Mouse (Mus musculus) erythroblast, adult 5-6 weeks (primary cell): ENCODE results near the gene Exoc2. TPM values are rescaled to one million over a fixed set of nuclear protein-coding genes. Genes with fewer than 3 reads are reported as not detected.

Experiments
- ATAC-seq: replicated peaks from 2 replicates; pipeline ENCODE4 v1.8.0; 2016; ENCODE audit warnings: moderate number of reproducible peaks, mild to moderate bottlenecking, moderate TSS enrichment, inconsistent platforms; ENCODE audit not compliant: poor library complexity, low FRiP score, severe bottlenecking
- total RNA-seq, 2 experiments: library from RNA; stranded (forward) in 1 of 2; stranded (reverse) in 1 of 2; fragments of 150-400 nt in 1 of 2; fragments of 200-764, 138-1000 nt in 1 of 2; gene quantifications; 2 replicates each; pipeline versions ENCODE4 v1.2.3 to v1.2.4; 2015 to 2017; ENCODE audit warnings: low replicate concordance in 2 of 2

Exoc2 gene
- total RNA-seq, 2 experiments from 2014 or later = 29.7 to 40.2 TPM

GRCm38 (mm10) chr13:30836342-30836741 lies 137.6 kb downstream of the Exoc2 start:
- ATAC-seq = no peak

DNA sequence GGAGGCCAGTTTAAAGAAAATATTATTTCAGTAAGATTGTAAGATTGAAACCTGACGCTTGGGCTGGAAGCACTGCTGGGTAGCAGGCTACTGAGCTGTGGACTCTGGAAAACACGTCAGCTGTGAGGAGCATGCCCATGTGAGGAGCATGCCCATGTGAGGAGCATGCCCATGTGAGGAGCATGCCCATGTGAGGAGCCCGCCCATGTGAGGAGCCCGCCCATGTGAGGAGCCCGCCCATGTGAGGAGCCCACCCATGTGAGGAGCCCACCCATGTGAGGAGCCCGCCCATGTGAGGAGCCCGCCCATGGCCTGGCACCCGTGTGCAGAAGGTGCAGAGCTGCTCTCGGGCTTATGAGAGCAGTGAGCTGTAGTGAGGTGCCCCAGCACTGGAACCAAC lies 139.0 kb downstream of the Exoc2 start:
- no peak for ATAC-seq

GRCm38 (mm10) chr13:30834349-30834748 lies 139.5 kb downstream of the Exoc2 start:
- no peak for ATAC-seq

- no peak for ATAC-seq
These were observed 140.3 kb downstream of the Exoc2 start for GRCm38 (mm10) chr13:30833476-30834149.

DNA sequence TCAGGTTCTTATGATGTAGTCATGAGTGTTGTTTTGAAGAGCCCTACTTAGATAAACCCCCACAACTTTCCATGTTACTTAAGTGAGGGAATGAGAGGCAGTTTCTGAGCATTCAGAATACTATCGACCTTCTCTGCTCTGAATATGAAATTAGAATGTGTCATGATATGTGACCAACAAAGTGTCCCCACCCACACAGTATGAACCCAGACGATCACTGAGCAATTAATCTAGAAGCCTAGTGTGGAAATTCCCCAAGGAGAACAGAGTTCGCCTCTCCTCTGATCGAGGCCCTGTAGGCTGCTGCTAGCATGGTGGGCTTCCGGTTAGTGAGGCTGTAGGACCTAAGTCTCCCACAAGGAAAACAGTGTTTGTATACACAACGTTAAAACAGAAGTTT lies 142.5 kb downstream of the Exoc2 start:
- ATAC-seq = no peak

DNA sequence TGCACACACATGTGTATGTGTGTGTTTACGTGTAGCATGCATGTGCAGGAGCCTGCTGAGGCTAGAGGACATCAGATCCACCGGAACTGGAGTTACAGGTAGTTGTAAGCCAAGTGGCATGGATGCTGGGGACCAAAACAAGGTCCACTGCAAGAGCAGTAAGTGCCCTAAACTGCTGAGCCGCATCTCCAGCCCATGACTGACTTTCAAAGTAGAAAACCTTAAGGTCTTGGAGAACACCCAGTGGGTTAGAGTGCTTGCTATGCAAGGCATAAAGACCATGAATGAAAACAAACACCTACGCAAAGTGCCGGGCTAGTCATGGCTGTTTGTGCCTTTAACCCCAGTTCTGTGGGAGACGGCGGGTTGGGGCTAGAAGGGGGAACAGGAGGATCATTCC lies 147.4 kb downstream of the Exoc2 start:
- ATAC-seq = no peak

DNA sequence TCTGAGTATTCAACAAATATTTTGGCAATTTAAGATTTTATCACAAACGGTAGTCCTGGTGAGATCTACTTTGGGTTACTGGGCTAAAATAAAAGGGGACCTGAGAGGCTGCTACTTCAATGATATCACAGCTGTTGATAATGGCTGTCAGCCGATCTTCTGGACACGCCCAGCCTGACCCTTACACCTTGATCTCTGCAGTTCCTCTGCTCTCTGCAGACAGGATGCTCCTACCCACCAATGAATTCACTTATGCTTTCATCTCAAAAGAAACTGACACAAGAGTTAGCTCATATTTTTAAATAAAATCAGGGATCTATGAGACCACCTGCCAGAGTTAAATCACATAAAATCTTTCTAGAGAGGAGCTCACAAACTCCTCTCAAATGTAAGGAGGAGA lies 149.0 kb downstream of the Exoc2 start:
- no peak for ATAC-seq

DNA sequence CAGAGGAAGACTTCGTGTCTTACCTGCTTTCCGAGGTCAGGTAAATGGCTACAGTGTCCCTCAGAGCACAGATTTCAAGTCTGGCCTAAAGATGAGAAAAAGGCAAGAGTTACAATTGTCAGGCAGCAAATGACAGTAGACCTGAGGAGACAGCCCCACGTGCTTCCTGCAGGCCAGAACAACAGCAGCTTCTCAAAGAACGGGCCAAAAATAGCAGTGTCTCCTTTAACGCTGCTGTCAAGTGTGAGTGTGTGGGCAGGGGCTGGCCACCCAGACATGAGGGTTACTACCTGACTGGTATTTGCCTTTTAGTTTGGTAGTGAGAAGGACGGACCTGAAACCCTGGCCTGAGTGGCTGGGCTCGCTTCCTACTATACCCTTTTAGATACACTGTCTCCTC lies 153.3 kb downstream of the Exoc2 start:
- ATAC-seq = no peak

- no peak for ATAC-seq
These were observed 154.0 kb downstream of the Exoc2 start for GRCm38 (mm10) chr13:30819891-30820290.

DNA sequence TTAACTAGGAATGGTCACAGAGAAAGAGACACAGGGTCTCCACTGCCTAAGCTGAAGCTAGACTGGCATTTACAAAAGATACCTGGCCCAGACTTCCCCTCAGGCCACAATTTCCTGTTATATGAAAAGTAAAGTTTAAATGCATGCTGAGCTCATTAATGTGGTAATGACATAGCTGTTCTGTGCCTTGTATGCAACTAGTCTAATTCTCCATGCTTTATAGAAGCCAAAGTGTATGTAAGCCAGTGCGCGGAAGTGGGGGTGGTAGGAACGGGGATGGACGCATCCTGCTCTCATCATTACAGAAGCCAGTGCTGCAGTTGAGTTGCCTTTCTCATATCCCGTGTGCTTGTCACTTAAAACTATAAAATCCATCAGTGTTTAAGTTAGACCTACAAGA lies 156.5 kb downstream of the Exoc2 start:
- no peak for ATAC-seq

- ATAC-seq = no peak
These were observed 159.6 kb downstream of the Exoc2 start for GRCm38 (mm10) chr13:30814256-30814655.

DNA sequence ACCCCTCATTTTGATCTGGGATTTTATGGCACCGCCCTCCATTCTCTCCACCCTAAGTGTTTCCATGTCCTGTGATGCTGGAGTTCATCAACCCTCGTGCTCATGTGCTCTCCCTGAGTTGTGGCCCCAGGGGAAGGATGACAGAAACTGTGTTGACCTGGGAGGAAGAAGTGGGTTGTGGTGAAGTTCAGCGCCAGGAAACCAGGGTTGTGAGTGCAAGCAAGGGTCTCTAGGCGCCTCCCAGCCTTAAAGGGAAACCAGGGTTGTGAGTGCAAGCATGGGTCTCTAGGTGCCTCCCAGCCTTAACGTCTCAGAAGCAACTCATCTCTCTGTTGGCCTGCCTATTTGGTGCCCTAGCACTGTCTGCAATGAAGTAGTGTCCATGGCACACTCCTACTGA lies 160.4 kb downstream of the Exoc2 start:
- no peak for ATAC-seq

- no peak for ATAC-seq
These were observed 164.7 kb downstream of the Exoc2 start for GRCm38 (mm10) chr13:30809240-30809639.

DNA sequence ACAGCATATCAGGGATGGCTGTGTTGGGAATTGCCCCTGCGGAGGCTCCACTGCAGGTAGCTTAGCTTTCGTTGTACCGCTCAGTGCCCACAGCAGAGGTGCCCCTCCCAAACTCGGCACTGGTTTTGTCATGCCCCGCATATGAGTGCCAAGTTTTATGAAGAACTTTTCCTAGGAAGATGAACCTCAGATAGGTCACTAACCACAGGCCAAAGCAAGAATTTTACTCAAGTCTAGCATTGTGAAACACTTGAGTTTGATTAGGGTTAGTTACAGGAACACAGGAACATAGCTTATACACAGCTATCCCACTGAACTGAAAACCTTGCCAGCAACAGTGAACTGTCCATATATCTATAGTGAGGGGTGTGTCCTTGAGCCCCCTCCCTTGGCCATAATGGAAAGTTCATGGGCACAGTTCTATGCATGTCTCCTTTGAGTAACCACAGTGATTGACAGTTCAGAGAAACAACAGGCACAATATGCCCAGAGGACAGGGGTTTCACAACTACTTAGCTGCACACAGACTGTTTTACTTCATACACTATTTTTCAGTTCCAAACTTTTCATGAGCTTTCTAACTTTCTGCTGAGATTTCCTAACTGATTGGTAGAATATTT lies 171.4 kb downstream of the Exoc2 start:
- no peak for ATAC-seq

DNA sequence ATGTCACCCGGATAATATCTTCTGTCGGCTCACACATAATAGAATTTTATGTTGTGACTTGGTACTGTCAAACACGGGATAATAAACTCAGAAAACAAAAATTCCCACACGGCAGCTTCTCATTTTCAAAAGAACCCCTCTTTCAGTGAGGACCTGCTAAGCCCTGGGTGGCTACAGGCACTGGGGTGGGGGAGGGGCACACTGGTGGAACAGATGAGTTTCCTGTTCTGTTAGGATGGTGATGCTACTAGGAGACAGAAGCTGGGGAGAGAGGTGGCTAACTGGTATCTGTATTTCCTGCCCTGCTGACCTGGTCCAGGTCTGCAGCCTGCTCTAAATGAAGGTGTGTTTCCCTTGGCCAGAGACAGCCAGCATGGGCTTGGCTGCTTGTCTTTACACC lies 172.0 kb downstream of the Exoc2 start:
- no peak for ATAC-seq

DNA sequence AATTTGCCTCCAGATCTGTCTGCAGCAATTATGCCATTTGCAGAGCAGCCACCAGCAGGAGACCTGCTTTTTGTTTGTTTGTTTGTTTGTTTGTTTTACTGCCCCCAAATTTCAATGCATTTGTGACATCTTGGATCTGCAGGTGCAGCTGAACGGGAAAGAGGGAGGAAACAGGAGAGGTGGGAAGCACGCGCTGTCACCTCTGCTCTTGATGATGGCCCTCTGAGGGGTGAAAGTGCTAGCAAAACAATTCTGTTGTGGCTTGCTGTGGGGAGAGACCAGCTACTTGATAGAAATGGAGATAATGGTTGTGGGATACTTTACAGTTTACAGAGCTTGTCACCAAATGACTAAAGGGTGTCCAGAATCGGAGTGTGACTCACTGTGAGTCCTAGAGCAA lies 177.9 kb downstream of the Exoc2 start:
- ATAC-seq = no peak

DNA sequence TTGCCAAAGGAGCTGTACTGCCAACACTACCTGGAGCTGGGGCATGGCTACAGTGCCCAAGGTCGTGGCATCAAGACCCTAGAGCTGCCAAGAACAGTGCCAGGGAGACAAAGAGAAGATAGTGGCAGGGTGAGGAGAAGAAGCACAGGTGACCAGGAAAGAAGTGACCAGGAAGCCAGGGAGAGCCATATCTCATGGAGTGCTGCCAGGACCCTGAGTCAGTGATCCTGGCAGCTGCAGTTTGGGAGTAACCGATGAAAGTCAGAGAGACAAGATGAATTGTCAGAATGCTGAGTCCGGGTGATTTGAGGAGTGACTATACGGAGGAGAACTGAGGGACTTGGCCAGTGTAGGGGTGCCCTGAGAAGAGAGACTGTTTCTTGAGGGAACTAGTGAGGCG lies 180.3 kb downstream of the Exoc2 start:
- ATAC-seq = no peak

GRCm38 (mm10) chr13:30793196-30793595 lies 180.7 kb downstream of the Exoc2 start:
- ATAC-seq = no peak

DNA sequence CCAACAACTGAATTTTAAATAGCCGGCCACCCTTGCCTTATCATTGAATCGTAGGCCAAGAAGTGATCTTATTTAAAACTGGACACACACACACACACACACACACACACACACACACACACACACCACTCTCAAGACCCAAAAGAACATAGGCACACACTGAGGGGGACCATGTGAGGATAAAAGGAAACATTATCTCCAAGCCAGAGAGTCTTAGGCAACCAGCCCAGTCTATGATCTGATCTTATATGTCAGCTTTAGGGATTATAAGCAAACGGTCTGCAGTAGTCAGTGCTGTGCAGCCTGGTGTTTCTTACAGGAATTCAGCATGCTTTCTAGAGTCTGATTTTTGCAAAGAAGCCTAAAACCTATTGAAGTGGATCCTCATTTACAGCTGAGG lies 181.2 kb downstream of the Exoc2 start:
- ATAC-seq = no peak

- ATAC-seq = no peak
These were observed 181.6 kb downstream of the Exoc2 start for GRCm38 (mm10) chr13:30792308-30792707.

- no peak for ATAC-seq
These were observed 183.9 kb downstream of the Exoc2 start for GRCm38 (mm10) chr13:30790016-30790415.

- ATAC-seq = no peak
These were observed 185.5 kb downstream of the Exoc2 start for GRCm38 (mm10) chr13:30788421-30788820.
